Mouse (Mus musculus) myocyte (in vitro differentiated cells): ENCODE measurements at regions not wholly inside any gene's neighbourhood (a gene's known extent, or its start where the extent isn't known, plus 50 kb on each side); places are given as distances from the start of the nearest gene placed in this dataset.

Source experiments
- H3K27me3 ChIP-seq: one replicate; pipeline ENCODE4 v1.6.1; 2011; ENCODE audit not compliant: control insufficient read depth, insufficient read depth, insufficient read length
- H3K36me3 ChIP-seq: one replicate; pipeline ENCODE4 v1.6.1; 2011; ENCODE audit not compliant: control insufficient read depth, insufficient read depth
- H3K4me2 ChIP-seq: one replicate; pipeline ENCODE4 v1.6.1; 2011; ENCODE audit warnings: low read depth, control low read depth
- H3K4me3 ChIP-seq: one replicate; pipeline ENCODE4 v1.5.1; 2011; ENCODE audit warnings: mild to moderate bottlenecking, control low read depth, moderate library complexity
- H3K79me2 ChIP-seq: one replicate; pipeline ENCODE4 v1.6.1; 2011; ENCODE audit not compliant: control insufficient read depth, insufficient read depth
- H3ac ChIP-seq: one replicate; pipeline ENCODE4 v1.6.1; 2011; ENCODE audit not compliant: control insufficient read depth, insufficient read length
- CEBPB ChIP-seq: IDR thresholded peaks from 2 replicates; pipeline ENCODE4 v1.6.1; 2011; ENCODE audit warnings: mild to moderate bottlenecking, moderate library complexity; ENCODE audit not compliant: poor library complexity, insufficient read depth, severe bottlenecking
- E2F4 ChIP-seq: IDR thresholded peaks from one replicate; pipeline ENCODE4 v1.6.1; 2011; ENCODE audit warnings: mild to moderate bottlenecking, control low read depth, moderate library complexity; ENCODE audit not compliant: insufficient read depth
- MAX ChIP-seq: IDR thresholded peaks from one replicate; pipeline ENCODE4 v1.6.1; 2011; ENCODE audit warnings: low read depth, mild to moderate bottlenecking, control low read depth
- MYOD1 ChIP-seq, 3 experiments: IDR thresholded peaks; one replicate each; pipeline ENCODE4 v1.6.1; 2011; ENCODE audit warnings: control low read depth in 2 of 3, low read depth in 2 of 3, mild to moderate bottlenecking in 2 of 3, moderate library complexity in 1 of 3; ENCODE audit not compliant: insufficient read length in 2 of 3, control insufficient read depth in 1 of 3
- MYOG ChIP-seq, 3 experiments: IDR thresholded peaks; one replicate each; pipeline ENCODE4 v1.6.1; 2011; ENCODE audit warnings: control low read depth in 2 of 3, low read depth in 2 of 3, mild to moderate bottlenecking in 2 of 3; ENCODE audit not compliant: insufficient read length in 2 of 3, control insufficient read depth in 1 of 3, insufficient read depth in 1 of 3
- POLR2A ChIP-seq: IDR thresholded peaks from one replicate; pipeline ENCODE4 v1.6.1; 2011; ENCODE audit warnings: low read depth, mild to moderate bottlenecking, control low read depth, moderate library complexity; ENCODE audit not compliant: insufficient read length
- POLR2AphosphoS2 ChIP-seq: IDR thresholded peaks from one replicate; pipeline ENCODE4 v1.6.1; 2011; ENCODE audit warnings: low read depth, control low read depth; ENCODE audit not compliant: insufficient read length
- REST ChIP-seq: IDR thresholded peaks from one replicate; pipeline ENCODE4 v1.6.1; 2011; ENCODE audit warnings: mild to moderate bottlenecking, control low read depth, moderate library complexity; ENCODE audit not compliant: insufficient read depth, insufficient read length
- SRF ChIP-seq: IDR thresholded peaks from one replicate; pipeline ENCODE4 v1.6.1; 2011; ENCODE audit warnings: low read depth; ENCODE audit not compliant: control insufficient read depth, insufficient read length
- TCF12 ChIP-seq: IDR thresholded peaks from one replicate; pipeline ENCODE4 v1.6.1; 2011; ENCODE audit warnings: mild to moderate bottlenecking, control low read depth; ENCODE audit not compliant: poor library complexity, insufficient read depth, severe bottlenecking
- TCF3 ChIP-seq: IDR thresholded peaks from one replicate; pipeline ENCODE4 v1.6.1; 2011; ENCODE audit warnings: low read depth, control low read depth; ENCODE audit not compliant: insufficient read length
- USF1 ChIP-seq: IDR thresholded peaks from one replicate; pipeline ENCODE4 v1.6.1; 2011; ENCODE audit warnings: low read depth, mild to moderate bottlenecking, control low read depth, moderate library complexity

DNA sequence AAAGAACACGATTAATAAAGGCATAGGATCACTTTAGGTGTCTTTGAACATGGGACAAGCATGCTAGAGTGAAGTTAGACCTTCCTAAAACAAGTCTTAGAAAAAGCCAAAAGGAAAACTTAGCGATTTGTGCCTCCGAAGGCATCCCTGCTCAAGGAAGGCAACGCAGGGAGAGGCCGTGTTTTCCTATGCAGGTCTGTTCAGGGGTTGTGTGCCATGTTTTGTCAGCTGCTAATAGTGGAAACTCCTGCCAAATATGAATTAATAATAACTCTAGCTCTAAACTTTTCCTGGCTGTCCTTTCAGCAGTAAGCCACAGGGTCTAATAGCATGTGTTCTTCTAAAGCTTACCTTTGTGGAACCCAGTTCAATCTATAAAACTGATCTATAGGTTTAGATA is 168.4 kb upstream of the Ccdc122 start:
- Histone ChIP-seq H3K27me3 (no peaks in the 10 kb centered on the region), H3ac (no peak overlapping the region), H3K4me3 (no peak overlapping the region), H3K36me3 (no peaks in the 10 kb centered on the region), H3K79me2 (no peaks in the 10 kb centered on the region), H3K4me2 (no peak overlapping the region)
- TF ChIP-seq MYOD1 (IDR thresholded peaks at IDR 0.05; ENCODE audit: control insufficient read depth in 1 of 3, insufficient read length in 2 of 3, low read depth in 2 of 3) (peak in 1 of 3 experiments; percentile 34), E2F4 (no peak)

DNA sequence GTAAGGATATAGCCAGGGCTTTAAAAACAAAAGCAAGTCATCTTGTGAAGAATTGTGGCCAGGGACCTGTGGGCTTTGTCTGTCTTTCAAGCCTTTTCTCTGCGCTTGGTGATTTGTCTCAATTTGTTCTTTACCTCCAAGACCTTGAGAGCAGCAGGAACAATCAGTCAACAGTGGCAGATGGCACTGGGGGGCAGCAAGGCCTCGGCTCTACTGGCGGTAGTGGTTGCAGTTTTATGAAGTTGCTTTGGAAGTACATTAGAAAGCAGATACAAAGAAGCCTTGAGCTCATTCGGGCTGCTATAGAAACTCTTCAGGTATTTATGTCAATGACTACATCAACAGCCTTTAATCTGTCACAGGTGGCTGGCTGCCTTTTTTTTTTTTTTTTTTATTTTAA is 171.9 kb upstream of the Ccdc122 start:
- no peaks in the 10 kb centered on the region for H3K27me3 ChIP-seq
- TF ChIP-seq MYOG (IDR thresholded peaks at IDR 0.05; ENCODE audit: control insufficient read depth in 1 of 3, insufficient read depth in 1 of 3, insufficient read length in 2 of 3, low read depth in 2 of 3) (no peak), TCF12 (no peak)
- H3K79me2 ChIP-seq, result no peaks in the 10 kb centered on the region
- H3K4me2 ChIP-seq, result no peak overlapping the region
- no peak overlapping the region for H3ac ChIP-seq
- no peaks in the 10 kb centered on the region for H3K36me3 ChIP-seq
- H3K4me3 ChIP-seq, result no peak overlapping the region

DNA sequence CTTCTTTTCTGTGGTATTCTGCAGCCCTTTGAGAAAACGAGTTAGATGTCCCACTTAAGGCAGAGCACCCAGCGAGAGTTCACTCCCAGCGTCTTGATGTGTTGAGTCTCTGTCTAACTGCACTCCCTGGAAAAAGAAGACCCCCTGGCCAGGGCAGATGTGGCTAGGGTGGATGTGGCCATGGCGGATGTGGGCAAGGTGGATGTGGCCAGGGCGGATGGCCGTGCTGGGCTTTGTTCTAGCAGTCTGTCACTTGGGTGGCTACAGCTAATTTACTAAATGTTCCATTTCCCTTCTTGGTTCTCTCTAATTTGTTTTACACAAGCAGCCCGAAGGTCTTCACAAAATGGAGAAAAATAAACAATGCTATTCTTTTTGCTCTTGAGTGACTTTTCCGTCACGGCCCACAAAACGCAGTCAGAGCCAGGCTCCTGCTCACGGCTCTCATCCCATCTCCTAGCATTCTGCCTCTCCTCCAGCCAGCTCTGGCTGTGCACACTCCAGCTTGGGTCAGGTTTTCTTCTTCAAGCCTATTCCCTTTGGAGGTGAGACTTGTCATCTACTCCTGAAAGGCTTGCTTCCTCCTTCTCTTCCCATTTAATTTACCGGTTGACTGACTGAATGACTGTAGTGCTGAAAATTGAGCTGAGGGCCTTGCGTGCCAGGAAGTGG is 173.4 kb upstream of the Ccdc122 start:
- Histone ChIP-seq H3ac (no peak overlapping the region), H3K36me3 (no peaks in the 10 kb centered on the region), H3K4me2 (no peak overlapping the region), H3K79me2 (no peaks in the 10 kb centered on the region), H3K27me3 (no peaks in the 10 kb centered on the region), H3K4me3 (no peak overlapping the region)
- TF ChIP-seq POLR2A, result no peak
- TF ChIP-seq E2F4, result no peak
- no peak for TF ChIP-seq CEBPB
- no peak for TF ChIP-seq USF1
- no peak for TF ChIP-seq POLR2AphosphoS2
- TF ChIP-seq MYOG (IDR thresholded peaks at IDR 0.05; ENCODE audit: control insufficient read depth in 1 of 3, insufficient read depth in 1 of 3, insufficient read length in 2 of 3, low read depth in 2 of 3), result no peak
- TF ChIP-seq TCF3, result no peak
- TF ChIP-seq TCF12, result no peak
- TF ChIP-seq REST, result no peak
- no peak for TF ChIP-seq MAX
- no peak for TF ChIP-seq MYOD1 (IDR thresholded peaks at IDR 0.05; ENCODE audit: control insufficient read depth in 1 of 3, insufficient read length in 2 of 3, low read depth in 2 of 3)
- no peak for TF ChIP-seq SRF

DNA sequence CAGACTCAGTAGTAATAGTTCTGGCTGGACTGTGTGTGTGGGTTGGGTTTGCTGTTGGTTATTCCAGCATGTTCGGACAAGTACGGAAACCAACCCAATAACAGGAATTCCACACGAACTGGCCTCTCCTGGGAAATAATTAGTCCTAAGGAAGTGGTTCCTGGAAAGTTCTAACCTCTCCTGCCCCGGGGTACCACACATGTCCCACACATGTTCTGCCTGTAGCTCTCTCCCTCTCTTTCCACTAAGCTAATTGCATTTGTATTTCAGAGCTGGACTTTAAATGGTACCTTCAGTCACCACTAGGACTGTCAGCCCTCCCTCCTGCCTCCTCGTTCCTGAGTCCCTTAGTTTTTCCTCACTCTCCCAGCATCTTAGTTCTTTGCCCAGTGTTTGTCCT is 178.2 kb upstream of the Ccdc122 start:
- no peaks in the 10 kb centered on the region for H3K27me3 ChIP-seq
- TF ChIP-seq MYOD1 (IDR thresholded peaks at IDR 0.05; ENCODE audit: control insufficient read depth in 1 of 3, insufficient read length in 2 of 3, low read depth in 2 of 3), result no peak
- TF ChIP-seq CEBPB, result no peak
- TF ChIP-seq MYOG (IDR thresholded peaks at IDR 0.05; ENCODE audit: control insufficient read depth in 1 of 3, insufficient read depth in 1 of 3, insufficient read length in 2 of 3, low read depth in 2 of 3), result no peak
- TF ChIP-seq USF1, result no peak
- no peak overlapping the region for H3K4me3 ChIP-seq
- H3ac ChIP-seq, result no peak overlapping the region
- no peaks in the 10 kb centered on the region for H3K79me2 ChIP-seq
- no peak overlapping the region for H3K4me2 ChIP-seq
- no peaks in the 10 kb centered on the region for H3K36me3 ChIP-seq

DNA sequence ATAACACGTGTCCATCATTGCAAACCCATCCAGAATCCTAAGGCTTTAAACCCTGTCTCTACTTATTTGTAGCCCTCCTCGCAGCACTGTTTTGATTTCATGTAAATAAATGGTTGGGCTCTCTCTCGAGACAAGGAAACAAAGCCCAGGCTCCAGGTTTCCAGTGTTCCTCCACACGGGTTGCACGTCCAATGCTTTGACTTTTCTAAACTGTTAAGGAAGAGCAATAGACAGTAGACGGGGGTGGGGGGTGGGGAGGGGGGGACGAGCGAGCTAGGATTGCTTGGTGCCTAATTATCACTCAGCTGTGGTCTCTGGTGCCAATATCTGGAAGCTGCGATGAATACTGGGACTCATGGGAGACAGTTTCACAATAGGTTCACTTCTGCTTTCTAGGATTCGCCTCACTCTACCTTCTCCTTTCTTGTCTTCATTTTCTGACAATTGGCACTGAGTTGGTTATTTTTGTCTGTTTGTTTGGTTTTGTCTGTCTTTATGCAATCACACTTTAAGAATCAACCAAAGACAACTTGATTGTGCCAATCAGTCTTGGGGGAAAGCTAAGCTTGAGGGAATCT is 179.3 kb upstream of the Ccdc122 start:
- Histone ChIP-seq H3K79me2 (no peaks in the 10 kb centered on the region), H3ac (no peak overlapping the region), H3K4me2 (no peak overlapping the region), H3K4me3 (no peak overlapping the region), H3K27me3 (no peaks in the 10 kb centered on the region), H3K36me3 (no peaks in the 10 kb centered on the region)
- TF ChIP-seq POLR2AphosphoS2 (no peak), MAX (no peak), MYOG (IDR thresholded peaks at IDR 0.05; ENCODE audit: control insufficient read depth in 1 of 3, insufficient read depth in 1 of 3, insufficient read length in 2 of 3, low read depth in 2 of 3) (no peak), CEBPB (no peak), REST (no peak), POLR2A (no peak), USF1 (no peak), TCF12 (no peak), TCF3 (no peak)
